Mouse (Mus musculus): Measurements from ENCODE around the gene Olfr1457.

Gene Olfr1457

GRCm38 (mm10) chr19:13097791-13098190, at the start of gene Olfr1457:
Olfr1457 (minus strand) TSS chr19:13097891.
- DNase-seq (ENCODE audit: low spot score), result no peak

GRCm38 (mm10) chr19:13106675-13107074, 9.0 kb upstream of the Olfr1457 start, which contains the start of gene Olfr1458:
Olfr1458 (minus strand) TSS chr19:13106775.
- no peak for DNase-seq (ENCODE audit: low spot score)

GRCm38 (mm10) chr19:13093908-13094307, 3.8 kb downstream of the Olfr1457 start:
- DNase-seq (ENCODE audit: low spot score), result no peak

- DNase-seq (ENCODE audit: low spot score), result no peak
Measured at GRCm38 (mm10) chr19:13060310-13060709, 37.4 kb downstream of the Olfr1457 start, which contains the start of gene Olfr1454. Olfr1454 (plus strand) TSS chr19:13060610.

Measured in urinary bladder, postnatal 10 days (tissue).